Mouse (Mus musculus): ENCODE measurements around the gene 5730455P16Rik. TPM values are rescaled to one million over a fixed set of nuclear protein-coding genes. Genes with fewer than 3 reads are reported as not detected.
A peak's percentile ranks its signal among the peaks of the same experiment; 100 is the strongest.
"Not testable (repeated sequence)": the region's sequence is repeated elsewhere in the genome, so short reads cannot be mapped to it uniquely, and the experiment has no call there.

Gene 5730455P16Rik
- 27.8 and 31.0 TPM in 2 replicates for polyA plus RNA-seq (2011; ENCODE audit: insufficient read depth, insufficient read length, low read depth, missing spikeins)

DNA sequence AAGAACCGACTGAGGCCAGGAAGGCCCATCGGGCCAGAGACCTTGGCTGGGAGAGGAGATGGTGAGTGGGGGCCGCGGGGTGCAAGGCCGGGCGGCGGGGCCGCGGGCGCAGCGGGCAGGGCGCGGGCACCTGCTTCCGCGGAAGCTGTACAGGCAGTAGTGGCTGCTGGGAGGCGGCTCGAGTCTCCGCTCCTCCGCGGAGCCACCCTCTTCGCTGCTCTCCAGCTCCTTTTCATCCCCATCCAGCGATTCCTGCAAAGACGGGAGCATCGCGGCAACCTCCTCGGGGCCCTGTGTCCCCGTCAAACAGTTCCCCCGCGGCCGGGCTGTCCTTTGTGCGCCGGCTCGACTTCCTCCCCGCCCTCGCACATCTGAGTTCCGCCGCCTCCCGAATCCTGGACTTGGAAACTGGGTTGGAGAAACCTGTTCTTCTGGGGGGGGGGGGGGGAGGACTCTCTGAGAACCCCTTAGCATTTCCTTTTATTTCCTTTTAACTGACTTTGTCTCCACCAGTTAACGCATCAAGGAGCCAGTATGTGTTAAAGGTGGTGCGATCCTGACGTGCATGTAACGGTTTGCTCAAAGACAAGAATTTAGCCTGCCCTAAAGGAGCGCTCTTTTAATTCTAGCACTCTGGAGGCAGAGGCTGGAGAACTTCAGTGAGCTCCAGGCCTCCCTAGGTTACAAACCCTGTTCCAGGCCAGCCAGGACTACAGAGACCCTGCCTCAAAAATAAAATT is at the start of gene 5730455P16Rik:
Gene 5730455P16Rik (minus strand): TSS at position 323 of the 740 bp plus-strand sequence.
- Histone ChIP-seq H3K4me3 (ENCODE audit: low read depth, low read length) (peak within 1 kb of the TSS; percentile 99), H3K4me1 (ENCODE audit: control insufficient read depth, insufficient read depth, low read length) (no peaks in the 10 kb centered on the region), H3K27me3 (ENCODE audit: control insufficient read depth, insufficient read depth, low read length, poor library complexity, severe bottlenecking) (no peaks in the 10 kb centered on the region), H3K9ac (ENCODE audit: low read depth, poor library complexity, severe bottlenecking) (peak within 1 kb of the TSS; percentile 95), H3K27ac (ENCODE audit: insufficient read depth, low read length) (peak within 1 kb of the TSS; percentile 59; the same call in 1 of the 2 replicates), H3K9me3 (replicated peaks; ENCODE audit: control insufficient read depth, insufficient read depth, low read length, poor library complexity, severe bottlenecking) (no peaks in the 10 kb centered on the region), H3K36me3 (ENCODE audit: control insufficient read depth, insufficient read depth, low read length, poor library complexity, severe bottlenecking) (peaks cover 14% of the 10 kb centered on the region)
- TF ChIP-seq CTCF (IDR thresholded peaks at IDR 0.05; ENCODE audit: low read depth, low read length) (no peak), POLR2A (IDR thresholded peaks at IDR 0.05; ENCODE audit: insufficient read depth, low read length) (peak; percentile 67)

GRCm38 (mm10) chr11:80426029-80426813 is 48.4 kb upstream of the 5730455P16Rik start:
- H3K27ac ChIP-seq (ENCODE audit: insufficient read depth, low read length); H3K4me3 ChIP-seq (ENCODE audit: low read depth, low read length); H3K9ac ChIP-seq (ENCODE audit: low read depth, poor library complexity, severe bottlenecking); H3K4me1 ChIP-seq (ENCODE audit: control insufficient read depth, insufficient read depth, low read length); H3K27me3 ChIP-seq (ENCODE audit: control insufficient read depth, insufficient read depth, low read length, poor library complexity, severe bottlenecking); H3K36me3 ChIP-seq (ENCODE audit: control insufficient read depth, insufficient read depth, low read length, poor library complexity, severe bottlenecking); H3K9me3 ChIP-seq (replicated peaks; ENCODE audit: control insufficient read depth, insufficient read depth, low read length, poor library complexity, severe bottlenecking): not testable (repeated sequence)

- TF ChIP-seq CTCF (IDR thresholded peaks at IDR 0.05; ENCODE audit: low read depth, low read length), result peak; percentile 17
- TF ChIP-seq POLR2A (IDR thresholded peaks at IDR 0.05; ENCODE audit: insufficient read depth, low read length), result no peak
- TF ChIP-seq EP300 (IDR thresholded peaks at IDR 0.05; ENCODE audit: insufficient read depth, low read depth, low read length), result no peak
- Histone ChIP-seq H3K4me1 (ENCODE audit: control insufficient read depth, insufficient read depth, low read length) (no peaks in the 10 kb centered on the region), H3K9me3 (replicated peaks; ENCODE audit: control insufficient read depth, insufficient read depth, low read length, poor library complexity, severe bottlenecking) (peaks cover 6% of the 10 kb centered on the region; the same call in 1 of the 2 replicates), H3K4me3 (ENCODE audit: low read depth, low read length) (no peak overlapping the region), H3K36me3 (ENCODE audit: control insufficient read depth, insufficient read depth, low read length, poor library complexity, severe bottlenecking) (no peaks in the 10 kb centered on the region), H3K9ac (ENCODE audit: low read depth, poor library complexity, severe bottlenecking) (no peak overlapping the region), H3K27me3 (ENCODE audit: control insufficient read depth, insufficient read depth, low read length, poor library complexity, severe bottlenecking) (no peaks in the 10 kb centered on the region), H3K27ac (ENCODE audit: insufficient read depth, low read length) (no peak overlapping the region)
These were observed 47.5 kb upstream of the 5730455P16Rik start for GRCm38 (mm10) chr11:80425247-80425778.

DNA sequence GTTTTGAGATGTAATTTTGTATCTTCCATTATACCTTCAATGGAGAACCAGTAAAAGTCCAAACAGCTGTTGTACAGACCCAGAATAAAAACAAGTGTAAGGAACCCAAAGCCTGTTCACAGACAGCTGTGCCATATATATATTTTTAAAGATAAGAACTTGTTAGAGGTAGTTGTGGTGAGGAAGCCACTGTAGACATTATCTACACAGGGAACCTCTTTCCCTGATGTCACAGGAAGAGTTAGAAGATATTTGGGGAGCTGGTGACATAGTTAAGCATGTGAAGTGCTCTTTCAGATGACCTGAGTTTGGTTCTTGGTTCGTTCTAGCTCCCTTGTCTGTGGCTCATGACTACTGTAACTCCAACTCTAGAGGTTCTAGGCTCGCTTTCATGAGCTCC is 46.9 kb upstream of the 5730455P16Rik start:
- Histone ChIP-seq H3K27me3 (ENCODE audit: control insufficient read depth, insufficient read depth, low read length, poor library complexity, severe bottlenecking) (no peaks in the 10 kb centered on the region), H3K27ac (ENCODE audit: insufficient read depth, low read length) (no peak overlapping the region), H3K9me3 (replicated peaks; ENCODE audit: control insufficient read depth, insufficient read depth, low read length, poor library complexity, severe bottlenecking) (peaks cover 6% of the 10 kb centered on the region; the same call in 1 of the 2 replicates), H3K4me1 (ENCODE audit: control insufficient read depth, insufficient read depth, low read length) (no peaks in the 10 kb centered on the region), H3K4me3 (ENCODE audit: low read depth, low read length) (no peak overlapping the region), H3K36me3 (ENCODE audit: control insufficient read depth, insufficient read depth, low read length, poor library complexity, severe bottlenecking) (no peaks in the 10 kb centered on the region), H3K9ac (ENCODE audit: low read depth, poor library complexity, severe bottlenecking) (no peak overlapping the region)
- TF ChIP-seq CTCF (IDR thresholded peaks at IDR 0.05; ENCODE audit: low read depth, low read length) (no peak), EP300 (IDR thresholded peaks at IDR 0.05; ENCODE audit: insufficient read depth, low read depth, low read length) (no peak), POLR2A (IDR thresholded peaks at IDR 0.05; ENCODE audit: insufficient read depth, low read length) (no peak)

GRCm38 (mm10) chr11:80421421-80422047 is 43.7 kb upstream of the 5730455P16Rik start:
- no peak overlapping the region for H3K9ac ChIP-seq (ENCODE audit: low read depth, poor library complexity, severe bottlenecking)
- H3K36me3 ChIP-seq (ENCODE audit: control insufficient read depth, insufficient read depth, low read length, poor library complexity, severe bottlenecking), result no peaks in the 10 kb centered on the region
- H3K27me3 ChIP-seq (ENCODE audit: control insufficient read depth, insufficient read depth, low read length, poor library complexity, severe bottlenecking), result no peaks in the 10 kb centered on the region
- peaks cover 14% of the 10 kb centered on the region for H3K9me3 ChIP-seq (replicated peaks; ENCODE audit: control insufficient read depth, insufficient read depth, low read length, poor library complexity, severe bottlenecking)
- no peak overlapping the region for H3K4me3 ChIP-seq (ENCODE audit: low read depth, low read length)
- TF ChIP-seq CTCF (IDR thresholded peaks at IDR 0.05; ENCODE audit: low read depth, low read length) (no peak), POLR2A (IDR thresholded peaks at IDR 0.05; ENCODE audit: insufficient read depth, low read length) (no peak), EP300 (IDR thresholded peaks at IDR 0.05; ENCODE audit: insufficient read depth, low read depth, low read length) (no peak)
- H3K4me1 ChIP-seq (ENCODE audit: control insufficient read depth, insufficient read depth, low read length), result no peaks in the 10 kb centered on the region
- no peak overlapping the region for H3K27ac ChIP-seq (ENCODE audit: insufficient read depth, low read length)
